Mouse (Mus musculus) liver, embryonic 16.5 days (tissue): ENCODE data around the gene Neurog3. TPM values are rescaled to one million over a fixed set of nuclear protein-coding genes. Genes with fewer than 3 reads are reported as not detected.

Experiments
- polyA plus RNA-seq: library from polyadenylated mRNA; unstranded; fragments of >200 nt; fragmentation: Nextera tagmentation; extraction: Ambion mirVana; gene quantifications from 2 replicates; pipeline ENCODE4 v1.2.1, GENCODE M21; 2015

The Neurog3 gene
- polyA plus RNA-seq, 1 experiment from 2014 or later: 0.14 TPM

Other genes with a start within 250 kb of the Neurog3 start
- gene Col13a1, start 154.0 kb upstream of the Neurog3 start, polyA plus RNA-seq: 0.68 and 0.91 TPM in 2 replicates
- 0.55 and 1.1 TPM in 2 replicates for gene Fam241b, start 10.8 kb downstream of the Neurog3 start, polyA plus RNA-seq
- gene Tspan15, start 98.2 kb downstream of the Neurog3 start, polyA plus RNA-seq: 10.1 and 12.0 TPM in 2 replicates
- 0.07 TPM in 1 of 2 replicates, not detected in the other for gene Tacr2, start 119.3 kb downstream of the Neurog3 start, polyA plus RNA-seq
- gene Hk1, start 246.8 kb downstream of the Neurog3 start, polyA plus RNA-seq: 94.2 and 98.9 TPM in 2 replicates